Mouse (Mus musculus) forebrain, embryonic 15.5 days (tissue): ENCODE results near the gene Gcdh. TPM values are rescaled to one million over a fixed set of nuclear protein-coding genes. Genes with fewer than 3 reads are reported as not detected.

Experiments used
- ATAC-seq: fragments of 200-750 bp; cut with Nextera tagmentation; replicated peaks from 2 replicates; pipeline ENCODE4 v1.8.0; 2017; ENCODE audit warnings: mild to moderate bottlenecking, moderate TSS enrichment, moderate library complexity
- H3K27ac ChIP-seq: fragments of 300-500 bp; sonication (generic); replicated peaks from 2 replicates; pipeline ENCODE4 v1.5.1; 2015; ENCODE audit warnings: mild to moderate bottlenecking, inconsistent platforms
- H3K27me3 ChIP-seq: fragments of 300-500 bp; sonication (generic); 2 replicates; pipeline ENCODE4 v1.6.1; 2015; ENCODE audit warnings: inconsistent platforms
- H3K36me3 ChIP-seq: fragments of 300-500 bp; sonication (generic); 2 replicates; pipeline ENCODE4 v1.6.1; 2015; ENCODE audit warnings: mild to moderate bottlenecking, inconsistent platforms
- H3K4me1 ChIP-seq: fragments of 300-500 bp; sonication (generic); 2 replicates; pipeline ENCODE4 v1.6.1; 2015; ENCODE audit warnings: inconsistent platforms
- H3K4me2 ChIP-seq: fragments of 300-500 bp; sonication (generic); replicated peaks from 2 replicates; pipeline ENCODE4 v1.6.1; 2015; ENCODE audit warnings: mild to moderate bottlenecking, inconsistent platforms
- H3K4me3 ChIP-seq: fragments of 300-500 bp; sonication (generic); 2 replicates; pipeline ENCODE4 v1.5.1; 2015; ENCODE audit warnings: mild to moderate bottlenecking, inconsistent platforms
- H3K9ac ChIP-seq: fragments of 300-500 bp; sonication (generic); replicated peaks from 2 replicates; pipeline ENCODE4 v1.6.1; 2015; ENCODE audit warnings: mild to moderate bottlenecking, inconsistent platforms
- H3K9me3 ChIP-seq: fragments of 300-500 bp; sonication (generic); 2 replicates; pipeline ENCODE4 v1.6.1; 2016; ENCODE audit warnings: inconsistent platforms
- WGBS: fragments of 180-500 bp; shearing (Covaris S2); methylation state at CpG from one replicate; pipeline ENCODE4 v1.1.7; 2015; ENCODE audit warnings: mixed read lengths; 5-methylcytosine and 5-hydroxymethylcytosine counted together
- polyA plus RNA-seq: library from polyadenylated mRNA; unstranded; fragments of >200 nt; fragmentation: Nextera tagmentation; extraction: Ambion mirVana; gene quantifications from 2 replicates; pipeline ENCODE4 v1.2.1, GENCODE M21; 2015

The Gcdh gene
- polyA plus RNA-seq, 1 experiment from 2014 or later = 36.2 TPM

GRCm38 (mm10) chr8:84892993-84893708 is 570 bp downstream of the Gcdh start:
- 13% methylated on average over 31 of the region's 31 CpGs for WGBS
- Histone ChIP-seq H3K9ac (peak overlapping the region; percentile 76), H3K4me1 (peaks cover 19% of the 10 kb centered on the region), H3K4me3 (peak overlapping the region; percentile 91), H3K27ac (peak overlapping the region; percentile 52), H3K4me2 (peak overlapping the region; percentile 92), H3K27me3 (no peaks in the 10 kb centered on the region), H3K9me3 (no peaks in the 10 kb centered on the region), H3K36me3 (peaks cover 13% of the 10 kb centered on the region)
- peak; percentile 51; the same call in 1 of the 2 replicates for ATAC-seq

- no peak overlapping the region for H3K9ac ChIP-seq
- WGBS = 94% methylated on average over 1 of the region's 1 CpGs
- H3K4me2 ChIP-seq = no peak overlapping the region
- no peak overlapping the region for H3K27ac ChIP-seq
- no peak for ATAC-seq
- no peaks in the 10 kb centered on the region for H3K27me3 ChIP-seq
- no peak overlapping the region for H3K4me3 ChIP-seq
- no peaks in the 10 kb centered on the region for H3K9me3 ChIP-seq
- H3K4me1 ChIP-seq = peaks cover 16% of the 10 kb centered on the region
- peaks cover 29% of the 10 kb centered on the region for H3K36me3 ChIP-seq
Observed at GRCm38 (mm10) chr8:84889141-84889540, 4.6 kb downstream of the Gcdh start.

GRCm38 (mm10) chr8:84888280-84888679 is 5.4 kb downstream of the Gcdh start:
- Histone ChIP-seq H3K27me3 (no peaks in the 10 kb centered on the region), H3K9me3 (no peaks in the 10 kb centered on the region), H3K27ac (no peak overlapping the region), H3K36me3 (peaks cover 29% of the 10 kb centered on the region), H3K4me1 (peaks cover 10% of the 10 kb centered on the region), H3K4me3 (no peak overlapping the region), H3K9ac (no peak overlapping the region), H3K4me2 (no peak overlapping the region)
- no peak for ATAC-seq
- WGBS = 93% methylated on average over 3 of the region's 3 CpGs

DNA sequence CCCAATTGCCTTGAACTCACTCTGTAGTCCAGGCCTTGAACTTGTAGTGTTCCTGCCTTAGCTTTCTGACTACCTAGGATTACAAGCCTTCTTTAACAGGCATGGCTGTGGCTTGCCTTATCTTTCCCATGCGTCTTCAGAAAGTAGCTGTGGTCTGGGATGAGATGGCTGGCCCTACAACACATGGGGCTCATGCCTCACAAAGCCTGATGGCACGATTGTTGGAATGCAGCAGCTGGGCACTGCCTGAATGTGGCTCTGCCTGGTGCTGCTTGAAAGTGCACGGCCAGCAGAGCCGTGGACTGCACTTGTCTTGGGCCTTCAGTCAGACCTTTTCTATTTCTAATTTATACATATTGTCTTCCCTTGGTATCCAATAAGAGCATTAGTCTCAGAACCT is 9.0 kb downstream of the Gcdh start:
- ATAC-seq = no peak
- H3K9ac ChIP-seq = no peak overlapping the region
- WGBS = 91% methylated on average over 4 of the region's 4 CpGs

GRCm38 (mm10) chr8:84878915-84879314 is 14.8 kb downstream of the Gcdh start:
- H3K4me1 ChIP-seq = peaks cover 14% of the 10 kb centered on the region
- H3K27me3 ChIP-seq = no peaks in the 10 kb centered on the region
- ATAC-seq = no peak
- WGBS = 86% methylated on average over 1 of the region's 1 CpGs
- no peak overlapping the region for H3K9ac ChIP-seq
- no peak overlapping the region for H3K27ac ChIP-seq
- no peak overlapping the region for H3K4me2 ChIP-seq
- H3K4me3 ChIP-seq = no peak overlapping the region
- no peaks in the 10 kb centered on the region for H3K36me3 ChIP-seq
- H3K9me3 ChIP-seq = no peaks in the 10 kb centered on the region

More for the DNA sequence above, 9.0 kb downstream of the Gcdh start:
- no peak overlapping the region for H3K4me3 ChIP-seq
- no peaks in the 10 kb centered on the region for H3K9me3 ChIP-seq
- peaks cover 26% of the 10 kb centered on the region for H3K36me3 ChIP-seq
- no peaks in the 10 kb centered on the region for H3K4me1 ChIP-seq
- H3K4me2 ChIP-seq = no peak overlapping the region
- H3K27me3 ChIP-seq = no peaks in the 10 kb centered on the region
- no peak overlapping the region for H3K27ac ChIP-seq

DNA sequence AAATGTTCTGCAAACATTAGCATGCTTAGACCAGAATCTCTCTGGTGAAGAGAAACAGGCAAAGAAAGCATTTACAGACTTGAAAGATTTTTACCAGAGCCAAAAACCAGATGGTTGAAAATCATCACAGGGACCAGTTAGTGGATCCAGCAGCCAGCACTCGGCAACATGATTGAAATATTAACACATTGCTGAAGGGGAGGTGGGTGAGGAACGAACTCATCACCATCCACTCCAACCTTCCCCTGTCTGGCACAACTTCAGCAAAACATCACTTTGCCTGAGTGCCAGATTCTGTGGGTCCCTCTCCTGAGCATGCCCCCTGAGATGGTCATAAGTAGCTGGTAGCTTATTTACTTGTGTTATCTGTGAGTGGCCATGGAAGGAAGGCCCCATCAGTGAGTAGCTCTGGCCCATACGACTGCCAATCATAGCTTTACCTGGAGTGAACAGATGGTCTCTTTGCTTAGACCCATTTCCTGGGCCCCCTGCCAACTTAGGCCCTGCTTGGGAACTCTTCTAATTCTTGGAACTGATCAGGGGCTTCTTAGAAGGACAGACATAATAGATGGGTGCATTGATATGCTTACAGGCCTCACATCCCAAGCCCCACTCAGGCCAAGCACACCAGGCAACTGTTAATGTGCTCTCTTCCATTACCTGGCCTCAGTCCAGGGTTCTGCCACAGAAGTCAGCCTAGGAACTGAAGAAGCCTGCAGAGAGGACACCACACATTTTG is 16.3 kb downstream of the Gcdh start:
- peak overlapping the region; percentile 81 for H3K27ac ChIP-seq
- no peaks in the 10 kb centered on the region for H3K36me3 ChIP-seq
- H3K4me3 ChIP-seq = no peak overlapping the region
- no peaks in the 10 kb centered on the region for H3K27me3 ChIP-seq
- 43% methylated on average over 3 of the region's 3 CpGs for WGBS
- peaks cover 20% of the 10 kb centered on the region for H3K4me1 ChIP-seq
- no peak overlapping the region for H3K4me2 ChIP-seq
- no peaks in the 10 kb centered on the region for H3K9me3 ChIP-seq
- peak; percentile 79 for ATAC-seq
- H3K9ac ChIP-seq = no peak overlapping the region

DNA sequence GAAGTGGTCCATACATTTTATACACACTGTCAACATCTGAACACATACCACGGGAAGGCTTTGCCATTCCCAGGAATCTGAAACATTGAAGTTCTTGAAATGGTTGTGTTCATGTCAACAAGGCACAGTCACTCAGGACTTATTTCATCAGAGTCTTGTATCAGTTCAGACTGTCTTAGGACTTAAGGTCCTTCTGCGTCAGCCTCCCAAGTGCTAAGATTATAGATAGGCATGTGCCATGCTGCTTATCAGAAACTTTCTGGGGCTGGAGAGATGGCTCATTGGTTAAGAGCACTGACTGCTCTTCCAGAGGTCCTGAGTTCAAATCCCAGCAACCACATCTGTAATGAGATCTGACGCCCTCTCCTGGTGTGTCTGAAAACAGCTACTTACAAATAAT is 19.4 kb downstream of the Gcdh start:
- H3K9me3 ChIP-seq = no peaks in the 10 kb centered on the region
- peaks cover 5% of the 10 kb centered on the region for H3K36me3 ChIP-seq
- no peak overlapping the region for H3K4me3 ChIP-seq
- no peak overlapping the region for H3K27ac ChIP-seq
- 86% methylated on average over 3 of the region's 3 CpGs for WGBS
- no peak for ATAC-seq
- H3K27me3 ChIP-seq = no peaks in the 10 kb centered on the region
- H3K4me1 ChIP-seq = peaks cover 28% of the 10 kb centered on the region
- no peak overlapping the region for H3K9ac ChIP-seq
- no peak overlapping the region for H3K4me2 ChIP-seq

DNA sequence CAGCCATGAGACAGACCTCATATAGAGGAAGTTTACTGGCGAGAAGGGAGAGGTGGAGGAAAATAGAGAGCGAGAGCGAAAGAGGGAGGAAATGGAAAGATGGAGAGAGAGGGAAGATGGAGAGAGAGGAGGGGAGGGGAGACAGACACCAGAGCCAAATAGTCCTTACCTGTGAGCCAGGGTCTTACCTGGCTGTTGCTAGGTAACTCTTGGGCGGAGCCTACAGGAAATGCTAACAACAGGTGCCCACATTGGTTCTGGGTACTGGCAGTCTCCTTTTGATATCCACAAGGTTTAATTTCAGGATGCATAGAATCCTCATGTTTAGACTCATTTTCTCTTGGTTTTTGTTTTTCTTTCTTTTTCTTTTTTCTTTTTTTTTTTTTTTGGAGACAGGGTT is 20.7 kb downstream of the Gcdh start:
- Histone ChIP-seq H3K36me3 (peaks cover 17% of the 10 kb centered on the region), H3K4me3 (peak overlapping the region; percentile 47), H3K4me2 (peak overlapping the region; percentile 92), H3K4me1 (peaks cover 27% of the 10 kb centered on the region), H3K9me3 (no peaks in the 10 kb centered on the region), H3K27me3 (no peaks in the 10 kb centered on the region), H3K27ac (no peak overlapping the region), H3K9ac (no peak overlapping the region)
- 65% methylated on average over 4 of the region's 4 CpGs for WGBS
- ATAC-seq = no peak

GRCm38 (mm10) chr8:84872309-84872965 is 21.3 kb downstream of the Gcdh start:
- ATAC-seq = peak; percentile 73

DNA sequence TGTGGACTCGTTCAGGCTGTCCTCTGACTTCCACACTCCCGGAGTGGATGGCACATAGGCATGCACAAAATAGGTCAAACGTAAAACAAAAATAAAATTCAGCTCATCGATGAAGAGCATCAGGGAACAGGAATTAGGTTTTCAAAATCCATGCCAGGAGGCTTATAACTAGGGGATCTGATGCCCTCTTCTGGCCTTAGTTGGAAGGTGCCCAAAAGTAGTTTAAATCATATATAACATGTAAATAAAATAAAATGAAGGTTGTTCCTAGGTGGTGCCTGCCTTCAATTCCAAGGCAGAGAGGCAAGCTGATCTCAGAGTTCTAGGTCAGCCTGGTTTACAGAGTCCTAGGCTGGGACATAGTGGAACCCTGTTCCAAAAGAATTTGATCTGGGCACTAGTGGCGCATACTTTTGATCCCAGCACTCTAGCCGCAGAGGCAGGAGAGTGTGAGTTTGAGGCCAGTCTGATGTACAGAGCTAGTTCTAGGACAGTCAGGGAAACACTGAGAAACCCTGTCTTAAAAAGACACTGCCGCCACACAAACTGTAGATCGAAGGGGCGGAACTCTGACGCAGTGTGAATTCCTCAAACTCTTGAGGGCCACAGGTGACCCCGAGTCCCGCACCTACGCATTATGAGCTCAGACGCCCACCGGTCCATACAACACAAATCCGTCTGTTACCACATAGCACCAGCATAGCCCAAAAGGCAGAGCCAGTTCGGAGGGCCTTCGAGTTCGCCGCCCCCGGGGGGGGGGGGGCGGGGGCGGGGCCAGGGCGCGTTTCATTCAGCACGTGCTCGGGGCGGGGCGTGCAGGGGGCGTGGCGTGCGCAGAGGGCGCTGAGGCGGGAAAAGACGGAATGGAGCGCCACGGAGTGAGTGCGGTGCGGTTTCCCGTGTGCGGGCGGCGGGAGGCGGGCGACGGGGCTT is 22.1 kb downstream of the Gcdh start, which contains the start of gene Syce2:
TSS of gene Syce2 (plus strand) at position 736 of the 933 bp plus-strand sequence.
- peak within 1 kb of the TSS; percentile 92 for H3K4me2 ChIP-seq
- 15% methylated on average over 44 of the region's 46 CpGs for WGBS
- no peaks in the 10 kb centered on the region for H3K9me3 ChIP-seq
- peak; percentile 74 for ATAC-seq
- H3K36me3 ChIP-seq = peaks cover 31% of the 10 kb centered on the region
- H3K4me3 ChIP-seq = peak within 1 kb of the TSS; percentile 47
- no peak within 1 kb of the TSS for H3K27ac ChIP-seq
- no peaks in the 10 kb centered on the region for H3K27me3 ChIP-seq
- H3K9ac ChIP-seq = peak within 1 kb of the TSS; percentile 56
- H3K4me1 ChIP-seq = peaks cover 15% of the 10 kb centered on the region

More at GRCm38 (mm10) chr8:84872309-84872965, 21.3 kb downstream of the Gcdh start:
- Histone ChIP-seq H3K36me3 (peaks cover 23% of the 10 kb centered on the region), H3K4me3 (peak overlapping the region; percentile 47), H3K4me2 (peak overlapping the region; percentile 92), H3K9ac (peak overlapping the region; percentile 56), H3K27ac (no peak overlapping the region), H3K9me3 (no peaks in the 10 kb centered on the region), H3K4me1 (peaks cover 21% of the 10 kb centered on the region), H3K27me3 (no peaks in the 10 kb centered on the region)
- 3% methylated on average over 54 of the region's 54 CpGs for WGBS

GRCm38 (mm10) chr8:84856864-84857441 is 36.8 kb downstream of the Gcdh start, which contains the start of gene Farsa:
Gene Farsa, plus strand, starts transcription at chr8:84856989.
- under 1% methylated on average over 39 of the region's 39 CpGs for WGBS
- peak; percentile 93 for ATAC-seq

More at GRCm38 (mm10) chr8:84856864-84857441, 36.8 kb downstream of the Gcdh start, which contains the start of gene Farsa:
- peaks cover 17% of the 10 kb centered on the region for H3K36me3 ChIP-seq
- H3K27me3 ChIP-seq = no peaks in the 10 kb centered on the region
- peak within 1 kb of the TSS; percentile 63 for H3K4me3 ChIP-seq
- H3K4me2 ChIP-seq = peak within 1 kb of the TSS; percentile 81
- H3K27ac ChIP-seq = peak within 1 kb of the TSS; percentile 31
- no peaks in the 10 kb centered on the region for H3K9me3 ChIP-seq
- peaks cover 18% of the 10 kb centered on the region for H3K4me1 ChIP-seq
- H3K9ac ChIP-seq = peak within 1 kb of the TSS; percentile 79
